Mouse (Mus musculus) ES-E14 (cell line): ENCODE data around the gene Ccdc177. TPM values are rescaled to one million over a fixed set of nuclear protein-coding genes. Genes with fewer than 3 reads are reported as not detected.

Source experiments
- DNase-seq: peaks from one replicate; pipeline ENCODE4 v3.0.0-alpha.2; 2013; ENCODE audit warnings: low read depth, low spot score
- H3K27ac ChIP-seq: 2 replicates; pipeline ENCODE4 v1.5.1; 2012; ENCODE audit warnings: low read depth, mild to moderate bottlenecking, low read length, moderate library complexity, mixed read lengths; ENCODE audit not compliant: poor library complexity, insufficient read depth, severe bottlenecking
- H3K36me3 ChIP-seq: 2 replicates; pipeline ENCODE4 v1.6.1; 2012; ENCODE audit warnings: mild to moderate bottlenecking, low read length, moderate library complexity, mixed read lengths; ENCODE audit not compliant: control insufficient read depth, poor library complexity, insufficient read depth, severe bottlenecking
- H3K4me1 ChIP-seq, 2 experiments: fragments of 150-350 bp in 1 of 2; sonication (generic) in 1 of 2; 2 replicates each; pipeline ENCODE4 v1.6.1; 2012; ENCODE audit warnings: low read length in 2 of 2, mild to moderate bottlenecking in 1 of 2, mixed read lengths in 1 of 2; ENCODE audit not compliant: control insufficient read depth in 2 of 2, insufficient read depth in 2 of 2, poor library complexity in 1 of 2
- H3K4me3 ChIP-seq, 2 experiments: fragments of 150-350 bp in 1 of 2; sonication (generic) in 1 of 2; 2 replicates each; pipeline ENCODE4 v1.5.1; 2012; ENCODE audit warnings: low read length in 2 of 2, low read depth in 1 of 2, mild to moderate bottlenecking in 1 of 2, mixed read lengths in 1 of 2; ENCODE audit not compliant: insufficient read depth in 1 of 2, poor library complexity in 1 of 2, severe bottlenecking in 1 of 2
- H3K9ac ChIP-seq: 2 replicates; pipeline ENCODE4 v1.6.1; 2012; ENCODE audit warnings: low read depth, mild to moderate bottlenecking, low read length, mixed read lengths; ENCODE audit not compliant: poor library complexity, insufficient read depth, severe bottlenecking
- H3K9me3 ChIP-seq: fragments of 150-350 bp; sonication (generic); 2 replicates; pipeline ENCODE4 v1.6.1; 2012; ENCODE audit warnings: low read depth, mild to moderate bottlenecking, low read length; ENCODE audit not compliant: control insufficient read depth, insufficient read depth
- CHD2 ChIP-seq: IDR thresholded peaks from 2 replicates; pipeline ENCODE4 v1.6.1; 2014; ENCODE audit warnings: mild to moderate bottlenecking, low read depth, low read length, inconsistent platforms
- HCFC1 ChIP-seq: IDR thresholded peaks from 2 replicates; pipeline ENCODE4 v1.6.1; 2012; ENCODE audit warnings: low read length, inconsistent platforms, borderline replicate concordance; ENCODE audit not compliant: insufficient read depth
- MAFK ChIP-seq: IDR thresholded peaks from 2 replicates; pipeline ENCODE4 v1.6.1; 2014; ENCODE audit warnings: mild to moderate bottlenecking, low read depth, low read length, inconsistent platforms; ENCODE audit not compliant: insufficient read depth
- ZC3H11A ChIP-seq: IDR thresholded peaks from 2 replicates; pipeline ENCODE4 v1.6.1; 2012; ENCODE audit warnings: low read depth, mild to moderate bottlenecking, inconsistent platforms, low read length, borderline replicate concordance
- ZNF384 ChIP-seq: IDR thresholded peaks from 2 replicates; pipeline ENCODE4 v1.6.1; 2012; ENCODE audit warnings: low read depth, low read length, inconsistent platforms
- in situ Hi-C, 2 experiments: fragments of 600-800 bp; cut with MboI; formaldehyde crosslinking; loops; one replicate each; pipeline ENCODE4 v1.15.1; 2025; ENCODE audit warnings: low sequenced_read_pairs in 2 of 2, inconsistent platforms in 1 of 2; ENCODE audit not compliant: unreplicated experiment in 2 of 2
- total RNA-seq: library from RNA; depleted of rRNA; stranded (reverse); fragments of 300-350 nt; gene quantifications from 2 replicates; pipeline ENCODE4 v1.2.3, GENCODE M21; 2012

Ccdc177 gene
- total RNA-seq, 1 experiment: 0.40 TPM

- TF ChIP-seq MAFK (no peak), HCFC1 (no peak), ZC3H11A (no peak), ZNF384 (no peak), CHD2 (no peak)
- H3K4me3 ChIP-seq: no peak overlapping the region
- no peaks in the 10 kb centered on the region for H3K36me3 ChIP-seq
- H3K4me1 ChIP-seq: no peaks in the 10 kb centered on the region
- H3K27ac ChIP-seq: no peak overlapping the region
- in situ Hi-C loops: no loop called here
- no peaks in the 10 kb centered on the region for H3K9me3 ChIP-seq
- no peak for DNase-seq
- no peak overlapping the region for H3K9ac ChIP-seq
These were observed 41.0 kb upstream of the Ccdc177 start for GRCm38 (mm10) chr12:80801443-80801842.

DNA sequence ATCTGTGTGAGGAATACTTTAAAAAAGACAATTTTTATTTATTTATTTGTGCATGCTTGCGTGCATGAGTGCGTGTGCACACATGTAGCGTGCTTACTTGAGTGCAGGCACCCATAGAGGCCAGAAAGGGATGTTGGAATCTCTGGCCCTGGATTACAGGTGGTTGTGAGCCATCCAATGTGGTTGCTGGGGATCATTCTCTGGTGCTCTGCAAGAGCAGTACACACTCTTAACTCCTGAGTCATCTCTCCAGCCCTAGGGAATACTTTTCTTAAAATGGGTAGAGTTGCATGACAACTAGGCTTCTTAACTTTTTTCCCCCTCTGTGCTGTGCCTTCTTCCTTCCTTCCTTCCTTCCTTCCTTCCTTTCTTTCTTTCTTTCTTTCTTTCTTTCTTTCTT, 39.7 kb upstream of the Ccdc177 start:
- Histone ChIP-seq H3K27ac (no peak overlapping the region), H3K9ac (no peak overlapping the region), H3K4me1 (no peaks in the 10 kb centered on the region), H3K36me3 (no peaks in the 10 kb centered on the region), H3K9me3 (no peaks in the 10 kb centered on the region), H3K4me3 (no peak overlapping the region)
- in situ Hi-C loops: no loop called here
- no peak for TF ChIP-seq MAFK
- no peak for TF ChIP-seq HCFC1
- no peak for DNase-seq

DNA sequence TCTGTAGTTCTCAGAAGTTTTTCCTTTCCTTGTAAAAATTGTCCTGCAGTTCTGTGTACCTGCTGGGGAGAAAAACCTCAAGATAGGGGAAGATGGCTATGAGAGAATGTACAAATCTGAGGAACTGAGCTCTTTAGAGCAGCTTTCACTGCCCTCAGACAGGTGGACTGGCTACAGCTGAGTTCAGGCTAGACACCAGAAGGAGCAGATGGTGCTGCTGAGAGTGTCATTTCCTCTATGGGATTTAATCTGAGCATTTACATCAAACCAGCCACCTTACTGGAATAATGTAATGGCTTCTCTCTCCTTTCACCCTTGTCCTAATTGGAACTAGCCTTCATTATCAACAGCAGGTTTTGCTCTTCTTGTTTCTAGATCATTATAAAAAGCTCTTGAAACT, 37.8 kb upstream of the Ccdc177 start:
- Histone ChIP-seq H3K27ac (no peak overlapping the region), H3K36me3 (no peaks in the 10 kb centered on the region), H3K9me3 (no peaks in the 10 kb centered on the region), H3K4me3 (no peak overlapping the region), H3K9ac (no peak overlapping the region), H3K4me1 (no peaks in the 10 kb centered on the region)
- DNase-seq: no peak
- TF ChIP-seq ZC3H11A (no peak), HCFC1 (no peak), MAFK (no peak), CHD2 (no peak), ZNF384 (no peak)
- in situ Hi-C loops: no loop called here

DNA sequence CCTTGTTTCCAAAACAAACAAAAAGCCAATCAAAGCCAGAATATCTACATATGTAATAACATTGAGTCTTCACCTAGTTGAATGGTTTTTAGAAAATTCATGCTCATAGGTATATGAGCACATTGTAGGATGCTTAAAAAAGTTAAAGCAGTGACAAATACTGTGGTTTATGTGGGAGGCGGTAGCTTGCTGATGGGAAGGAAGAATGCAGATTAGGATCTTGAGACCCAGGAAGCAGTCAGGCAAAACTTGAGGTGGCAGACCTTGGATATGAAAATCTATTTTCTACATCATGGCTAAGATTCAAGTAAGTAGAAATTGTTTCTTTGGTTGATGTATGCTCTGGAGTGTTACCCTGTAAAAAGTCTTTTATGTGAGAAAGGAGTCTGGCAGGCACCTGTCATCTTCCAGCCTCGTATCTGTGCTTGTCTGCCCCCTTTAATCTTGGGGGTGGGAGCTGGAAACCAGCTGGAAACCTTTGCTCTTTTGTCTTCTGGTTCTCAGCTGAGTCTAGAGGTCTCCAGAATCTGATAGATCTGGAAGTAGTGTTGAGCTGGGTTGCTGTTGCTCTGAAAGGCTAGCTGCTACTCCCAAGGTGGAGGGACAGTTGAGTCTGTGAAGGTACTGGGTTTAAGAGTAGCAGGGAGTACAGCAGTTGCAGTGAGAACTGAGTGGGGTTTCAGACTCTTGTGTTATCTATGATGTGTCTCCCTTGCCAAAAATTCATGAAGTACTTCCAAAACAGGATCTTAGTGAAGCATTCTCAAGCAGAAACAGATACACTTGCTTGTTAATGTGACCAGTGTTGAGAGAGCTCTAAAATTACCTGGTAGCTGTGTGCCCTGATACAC, 34.7 kb upstream of the Ccdc177 start:
- H3K4me1 ChIP-seq: peaks cover 2 to 5% of the 10 kb centered on the region in 2 experiments; a peak in 2 of 4 replicates
- H3K4me3 ChIP-seq: no peak overlapping the region
- no peak for DNase-seq
- H3K9ac ChIP-seq: no peak overlapping the region
- no peak overlapping the region for H3K27ac ChIP-seq
- in situ Hi-C loops: no loop called here
- TF ChIP-seq CHD2: no peak
- no peak for TF ChIP-seq ZC3H11A
- TF ChIP-seq ZNF384: no peak
- no peak for TF ChIP-seq MAFK
- no peak for TF ChIP-seq HCFC1
- H3K9me3 ChIP-seq: no peaks in the 10 kb centered on the region
- H3K36me3 ChIP-seq: peaks cover 4% of the 10 kb centered on the region; the same call in 1 of the 2 replicates

DNA sequence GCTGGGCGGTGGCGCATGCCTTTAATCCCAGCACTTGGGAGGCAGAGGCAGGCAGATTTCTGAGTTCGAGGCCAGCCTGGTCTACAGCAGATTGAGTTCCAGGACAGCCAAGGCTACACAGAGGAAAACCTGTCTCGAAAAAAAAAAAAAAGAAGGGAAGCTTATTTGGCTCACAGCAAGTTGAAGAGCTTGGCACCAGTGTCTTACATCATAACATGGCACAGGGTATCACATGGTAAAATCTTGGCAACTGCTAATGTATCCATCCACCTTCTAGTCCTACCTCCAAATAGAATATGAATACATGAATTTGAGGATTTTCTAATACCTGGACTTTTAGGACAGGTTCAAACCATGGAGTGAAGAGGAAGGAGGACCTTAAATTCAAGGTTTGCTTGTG, 34.0 kb upstream of the Ccdc177 start:
- H3K4me3 ChIP-seq: no peak overlapping the region
- peaks cover 2 to 5% of the 10 kb centered on the region in 2 experiments; a peak in 2 of 4 replicates for H3K4me1 ChIP-seq
- peaks cover 4% of the 10 kb centered on the region; the same call in 1 of the 2 replicates for H3K36me3 ChIP-seq
- no peaks in the 10 kb centered on the region for H3K9me3 ChIP-seq
- H3K27ac ChIP-seq: no peak overlapping the region
- in situ Hi-C loops: no loop called here
- TF ChIP-seq ZNF384 (no peak), MAFK (no peak), ZC3H11A (no peak), HCFC1 (no peak)
- DNase-seq: no peak
- no peak overlapping the region for H3K9ac ChIP-seq
